In genomic region chr11:96187321-96187720, GRCm38 (mm10) we compare ENCODE assay signal across 39 mouse cellular contexts. TPM values are rescaled to one million over a fixed set of nuclear protein-coding genes. Genes with fewer than 3 reads are reported as not detected.
"Had no signal": no experiment of that assay in that cellular context is flagged by ENCODE, and none has a peak within 500 bp of the region (broad histone marks: within the 10 kb centered on the region; RNA-seq: fewer than 3 reads in every experiment).

No protein-coding gene starts in this region.

- H3K4me1 ChIP-seq: forebrain, embryonic 15.5 days; heart, embryonic 10.5 days; heart, embryonic 12.5 days; hindbrain, embryonic 13.5 days; hindbrain, embryonic 15.5 days; limb, embryonic 13.5 days; limb, embryonic 15.5 days; liver, embryonic 12.5 days had no signal

- H3K9ac ChIP-seq: forebrain, embryonic 15.5 days; forebrain, postnatal 0 days; heart, embryonic 12.5 days; hindbrain, embryonic 13.5 days; hindbrain, embryonic 15.5 days; limb, embryonic 13.5 days; limb, embryonic 15.5 days; liver, embryonic 12.5 days; liver, embryonic 14.5 days had no signal

- H3K4me2 ChIP-seq: forebrain, embryonic 15.5 days; heart, embryonic 12.5 days; hindbrain, embryonic 13.5 days; hindbrain, embryonic 15.5 days; limb, embryonic 13.5 days; limb, embryonic 15.5 days; liver, embryonic 12.5 days had no signal

- H3K9me3 ChIP-seq: forebrain, embryonic 15.5 days; heart, embryonic 10.5 days; liver, embryonic 12.5 days had no signal

- DNase-seq: forebrain, postnatal 0 days; gastrocnemius, adult 2 months; gastrocnemius, postnatal 10 days; gastrocnemius, postnatal 25 days; heart, adult 18-20 months; heart, postnatal 10 days; heart, postnatal 4 days; kidney, postnatal 14 days; kidney, postnatal 4 days; layer of hippocampus, adult 9-11 months; layer of hippocampus, postnatal 36 days; left cerebral cortex, postnatal 4 days had no signal

- H3K36me3 ChIP-seq: forebrain, embryonic 15.5 days; heart, embryonic 10.5 days; heart, embryonic 12.5 days; hindbrain, embryonic 10.5 days; hindbrain, embryonic 13.5 days; hindbrain, embryonic 15.5 days; limb, embryonic 13.5 days; limb, embryonic 15.5 days; liver, embryonic 12.5 days had no signal

- H3K4me3 ChIP-seq: forebrain, embryonic 15.5 days; gastrocnemius, adult 2 months; heart, embryonic 10.5 days; heart, embryonic 12.5 days; hindbrain, embryonic 10.5 days; hindbrain, embryonic 13.5 days; hindbrain, embryonic 15.5 days; limb, embryonic 13.5 days; limb, embryonic 15.5 days; liver, embryonic 12.5 days had no signal

- H3K27ac ChIP-seq: forebrain, embryonic 15.5 days; gastrocnemius, adult 2 months; heart, embryonic 10.5 days; hindbrain, embryonic 10.5 days; hindbrain, embryonic 13.5 days; hindbrain, embryonic 15.5 days; kidney, postnatal 0 days; limb, embryonic 13.5 days; limb, embryonic 15.5 days; liver, embryonic 12.5 days; liver, embryonic 14.5 days had no signal

- ATAC-seq: forebrain, embryonic 15.5 days; forebrain, postnatal 0 days; inflammation-experienced regulatory T-cells, adult 6 months; intestine, embryonic 16.5 days; liver, embryonic 12.5 days had no signal

RNA-seq across cellular contexts. Expression of gene Hoxb13, which starts 6.8 kb away (rescaled TPM):
- total RNA-seq: forebrain, postnatal 0 days; gastrocnemius, adult 2 months; gastrocnemius, postnatal 10 days; gastrocnemius, postnatal 25 days; gastrocnemius, postnatal 4 days; granulocyte monocyte progenitor cell, adult 5-6 weeks; heart, adult 18-20 months; heart, adult 8-10 months; heart, postnatal 10 days; heart, postnatal 25 days; heart, postnatal 4 days; layer of hippocampus, adult 18-20 months; layer of hippocampus, adult 8-10 months; layer of hippocampus, postnatal 14 days; layer of hippocampus, postnatal 36 days; left cerebral cortex, adult 18-20 months; left cerebral cortex, adult 8-10 months; left cerebral cortex, postnatal 10 days; left cerebral cortex, postnatal 25 days; left cerebral cortex, postnatal 4 days had no signal
- polyA plus RNA-seq: forebrain, embryonic 15.5 days; forebrain, postnatal 0 days; heart, embryonic 10.5 days; heart, embryonic 12.5 days; heart, embryonic 14.5 days; hindbrain, embryonic 10.5 days; hindbrain, embryonic 13.5 days; hindbrain, embryonic 15.5 days; inflammation-experienced regulatory T-cells, adult 6 months; kidney, postnatal 0 days; limb, embryonic 11.5 days; limb, embryonic 13.5 days; limb, embryonic 15.5 days; liver, embryonic 12.5 days; liver, embryonic 14.5 days; liver, embryonic 16.5 days had no signal

RNA-seq across cellular contexts. Expression of gene Ttll6, which starts 53.7 kb away (rescaled TPM):
- total RNA-seq: gastrocnemius, adult 2 months; gastrocnemius, postnatal 10 days; gastrocnemius, postnatal 25 days; gastrocnemius, postnatal 4 days; granulocyte monocyte progenitor cell, adult 5-6 weeks; heart, adult 18-20 months; heart, postnatal 10 days; heart, postnatal 25 days; heart, postnatal 4 days; left cerebral cortex, postnatal 25 days had no signal
- polyA plus RNA-seq: heart, embryonic 10.5 days; heart, embryonic 12.5 days; heart, embryonic 14.5 days; inflammation-experienced regulatory T-cells, adult 6 months; limb, embryonic 13.5 days; limb, embryonic 15.5 days; liver, embryonic 12.5 days; liver, embryonic 14.5 days; liver, embryonic 16.5 days had no signal
